Mouse (Mus musculus) forelimb bud, embryonic 11.5 days (tissue): ENCODE results near the gene Ltb.

Experiments used
- DNase-seq: peaks from one replicate; pipeline ENCODE4 v3.0.0-alpha.2; 2012; ENCODE audit warnings: low read depth, low spot score

Ltb gene

GRCm38 (mm10) chr17:35193881-35194843 lies at the start of gene Ltb:
TSS of gene Ltb (plus strand) at chr17:35194439.
- DNase-seq: no peak

GRCm38 (mm10) chr17:35146139-35146538 lies 48.1 kb upstream of the Ltb start:
- no peak for DNase-seq

GRCm38 (mm10) chr17:35147348-35147747 lies 46.9 kb upstream of the Ltb start:
- DNase-seq: peak; percentile 25

GRCm38 (mm10) chr17:35147922-35148639 lies 46.2 kb upstream of the Ltb start:
- no peak for DNase-seq

GRCm38 (mm10) chr17:35152121-35152520 lies 42.1 kb upstream of the Ltb start:
- no peak for DNase-seq

- DNase-seq: no peak
Measured at GRCm38 (mm10) chr17:35153077-35153476, 41.2 kb upstream of the Ltb start.

- DNase-seq: no peak
Measured at GRCm38 (mm10) chr17:35153931-35154330, 40.3 kb upstream of the Ltb start.

GRCm38 (mm10) chr17:35154616-35155015 lies 39.6 kb upstream of the Ltb start:
- DNase-seq: no peak

- DNase-seq: no peak
Measured at GRCm38 (mm10) chr17:35155451-35155850, 38.8 kb upstream of the Ltb start.

GRCm38 (mm10) chr17:35156461-35157200 lies 37.6 kb upstream of the Ltb start:
- no peak for DNase-seq

GRCm38 (mm10) chr17:35157254-35157653 lies 37.0 kb upstream of the Ltb start:
- DNase-seq: no peak

- no peak for DNase-seq
Measured at GRCm38 (mm10) chr17:35157661-35158175, 36.5 kb upstream of the Ltb start.

GRCm38 (mm10) chr17:35158850-35159593 lies 35.2 kb upstream of the Ltb start:
- no peak for DNase-seq

GRCm38 (mm10) chr17:35159638-35160037 lies 34.6 kb upstream of the Ltb start:
- no peak for DNase-seq

- DNase-seq: no peak
Measured at GRCm38 (mm10) chr17:35161421-35161820, 32.8 kb upstream of the Ltb start.

GRCm38 (mm10) chr17:35162121-35162520 lies 32.1 kb upstream of the Ltb start:
- no peak for DNase-seq

- no peak for DNase-seq
Measured at GRCm38 (mm10) chr17:35162730-35163129, 31.5 kb upstream of the Ltb start.

GRCm38 (mm10) chr17:35163326-35164081 lies 30.7 kb upstream of the Ltb start:
- no peak for DNase-seq

- no peak for DNase-seq
Measured at GRCm38 (mm10) chr17:35164218-35164567, 30.0 kb upstream of the Ltb start.
